Mouse (Mus musculus) gastrocnemius, adult 18-20 months (tissue): ENCODE data around the gene Alkbh3. TPM values are rescaled to one million over a fixed set of nuclear protein-coding genes. Genes with fewer than 3 reads are reported as not detected.

Experiments
- DNase-seq: peaks from one replicate; pipeline ENCODE4 v3.0.0; 2021; ENCODE audit warnings: low spot score
- long read RNA-seq, 2 experiments: library from polyadenylated mRNA; stranded (forward); transcript quantifications; one replicate each; pipeline ENCODE4 v2.0.0; 2021
- total RNA-seq, 2 experiments: library from RNA; stranded (reverse); gene quantifications; 2 replicates each; pipeline ENCODE4 v1.2.3; 2021

Alkbh3 gene
- total RNA-seq = 10 to 100 TPM; 59.3 to 60.1 TPM
- long read RNA-seq, experiment 1, transcript Alkbh3-201 (10 exons, 1,228 nt) = major isoform, 26 of 81 reads
- long read RNA-seq, experiment 1, partial matches to known transcripts = 16 of 81 reads
- long read RNA-seq, experiment 1, other reads (novel, unspliced or antisense) = 39 of 81 reads
- long read RNA-seq, experiment 2, transcript Alkbh3-201 (10 exons, 1,228 nt) = major isoform, 17 of 65 reads
- long read RNA-seq, experiment 2, partial matches to known transcripts = 3 of 65 reads
- long read RNA-seq, experiment 2, other reads (novel, unspliced or antisense) = 45 of 65 reads

GRCm38 (mm10) chr2:94010335-94011291, at the start of gene Alkbh3:
Gene Alkbh3, minus strand, starts transcription at chr2:94010807.
- peak; percentile 92 for DNase-seq

- DNase-seq = no peak
Observed at GRCm38 (mm10) chr2:94059459-94059858, 48.9 kb upstream of the Alkbh3 start.

GRCm38 (mm10) chr2:94054813-94055212, 44.2 kb upstream of the Alkbh3 start:
- DNase-seq = peak; percentile 24

GRCm38 (mm10) chr2:94051952-94052351, 41.3 kb upstream of the Alkbh3 start:
- DNase-seq = no peak

GRCm38 (mm10) chr2:94050901-94051300, 40.3 kb upstream of the Alkbh3 start:
- DNase-seq = no peak

GRCm38 (mm10) chr2:94049471-94050176, 39.0 kb upstream of the Alkbh3 start:
- DNase-seq = no peak

GRCm38 (mm10) chr2:94048733-94049470, 38.3 kb upstream of the Alkbh3 start:
- DNase-seq = no peak

GRCm38 (mm10) chr2:94048271-94048670, 37.7 kb upstream of the Alkbh3 start:
- no peak for DNase-seq

GRCm38 (mm10) chr2:94045411-94046090, 34.9 kb upstream of the Alkbh3 start:
- peak; percentile 17 for DNase-seq

GRCm38 (mm10) chr2:94044174-94044573, 33.6 kb upstream of the Alkbh3 start:
- no peak for DNase-seq

- DNase-seq = no peak
Observed at GRCm38 (mm10) chr2:94043662-94044061, 33.1 kb upstream of the Alkbh3 start.

- DNase-seq = no peak
Observed at GRCm38 (mm10) chr2:94042461-94042860, 31.9 kb upstream of the Alkbh3 start.

- no peak for DNase-seq
Observed at GRCm38 (mm10) chr2:94040391-94041125, 30.0 kb upstream of the Alkbh3 start.

GRCm38 (mm10) chr2:94035428-94036331, 25.1 kb upstream of the Alkbh3 start:
- peak; percentile 68 for DNase-seq

GRCm38 (mm10) chr2:94030602-94031001, 20.0 kb upstream of the Alkbh3 start:
- peak; percentile 25 for DNase-seq

- no peak for DNase-seq
Observed at GRCm38 (mm10) chr2:94024637-94025036, 14.0 kb upstream of the Alkbh3 start.

- DNase-seq = peak; percentile 84
Observed at GRCm38 (mm10) chr2:94002331-94002730, 8.3 kb downstream of the Alkbh3 start.

GRCm38 (mm10) chr2:94001918-94002317, 8.7 kb downstream of the Alkbh3 start:
- no peak for DNase-seq

- no peak for DNase-seq
Observed at GRCm38 (mm10) chr2:94001411-94001810, 9.2 kb downstream of the Alkbh3 start.
